Mouse (Mus musculus): Measurements from ENCODE around the gene Gsto1. TPM values are rescaled to one million over a fixed set of nuclear protein-coding genes. Genes with fewer than 3 reads are reported as not detected.

The Gsto1 gene
- 66.4 and 77.5 TPM in 2 replicates for polyA plus RNA-seq (2016; fragmentation: Nextera tagmentation; extraction: Ambion mirVana)

DNA sequence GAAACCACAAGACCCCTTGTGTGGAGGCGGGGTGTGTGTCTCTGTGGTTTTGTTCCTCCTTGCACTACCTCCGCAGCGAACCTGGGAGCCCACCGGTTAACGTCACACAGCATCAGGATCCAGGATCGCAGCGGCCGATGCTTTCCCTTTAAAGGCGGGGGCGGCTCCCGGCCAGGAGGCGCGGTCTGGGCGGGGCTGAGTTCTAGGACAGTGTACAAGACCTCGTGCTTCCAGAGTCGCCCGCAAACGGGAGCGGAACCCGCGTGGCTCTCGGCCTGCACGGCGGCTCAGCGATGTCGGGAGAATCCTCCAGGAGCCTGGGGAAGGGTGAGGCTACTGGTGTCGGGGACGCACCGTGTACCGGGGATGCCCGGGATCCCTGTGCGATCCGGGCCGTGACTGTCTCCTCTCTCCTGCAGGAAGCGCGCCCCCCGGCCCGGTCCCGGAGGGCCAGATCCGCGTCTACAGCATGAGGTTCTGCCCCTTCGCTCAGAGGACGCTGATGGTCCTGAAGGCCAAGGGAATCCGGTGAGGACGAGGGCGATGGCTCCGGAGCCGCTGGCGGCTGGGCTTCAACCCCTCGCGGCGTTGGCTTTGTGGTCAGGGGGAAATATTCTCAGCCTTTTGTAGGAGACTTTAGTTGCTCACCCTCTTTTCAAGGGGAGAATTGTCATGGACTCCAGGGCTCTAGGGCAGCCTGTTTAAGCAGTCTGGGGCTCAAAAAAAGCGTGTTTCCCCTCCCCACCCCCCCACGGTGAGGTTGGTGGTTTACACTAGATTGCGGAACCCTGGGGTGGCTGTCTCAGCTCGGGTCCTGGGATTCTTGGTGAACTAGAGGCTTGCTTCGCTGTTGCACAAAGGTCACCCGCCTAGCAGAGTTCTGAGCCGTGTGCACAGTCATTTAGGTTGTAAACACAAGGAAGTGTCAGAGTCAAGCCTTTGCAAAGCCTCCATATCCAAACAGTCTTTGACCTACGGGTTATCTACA lies at the start of gene Gsto1:
Gene Gsto1, plus strand, starts transcription at position 175 of the 988 bp plus-strand sequence.
- H3K4me3 ChIP-seq = peak within 1 kb of the TSS; percentile 69
- H3K4me1 ChIP-seq = peaks cover 11% of the 10 kb centered on the region
- H3K4me2 ChIP-seq (replicated peaks) = peak within 1 kb of the TSS; percentile 99
- H3K36me3 ChIP-seq = no peaks in the 10 kb centered on the region
- peak within 1 kb of the TSS; percentile 74 for H3K9ac ChIP-seq (replicated peaks)
- peak; percentile 96 for ATAC-seq (ENCODE audit: low FRiP score, low read depth)
- no peaks in the 10 kb centered on the region for H3K9me3 ChIP-seq
- no peak within 1 kb of the TSS for H3K27ac ChIP-seq (replicated peaks)
- peaks cover 16% of the 10 kb centered on the region for H3K27me3 ChIP-seq
- WGBS = under 1% methylated on average over 60 of the region's 60 CpGs

DNA sequence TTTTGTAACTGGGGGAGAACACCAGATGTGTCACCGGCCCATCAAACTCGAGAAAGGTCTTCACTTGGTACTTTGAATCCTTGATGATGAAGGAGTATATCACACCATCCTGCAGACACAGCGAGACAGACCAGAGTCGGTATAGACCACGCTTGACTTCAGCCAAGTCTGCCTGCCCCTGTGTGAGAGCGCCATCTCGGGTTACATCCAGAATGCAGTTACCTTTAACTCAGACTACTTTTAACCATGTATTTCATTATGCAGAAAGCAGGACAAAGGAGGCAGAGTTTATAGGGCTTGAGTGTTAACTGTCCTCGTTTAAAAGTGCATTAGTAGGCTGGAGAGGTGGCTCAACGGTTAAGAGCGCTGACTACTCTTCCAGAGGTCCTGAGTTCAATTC lies 42.7 kb upstream of the Gsto1 start:
- 82% methylated on average over 10 of the region's 10 CpGs for WGBS
- Histone ChIP-seq H3K4me2 (replicated peaks) (no peak overlapping the region), H3K4me3 (no peak overlapping the region), H3K36me3 (no peaks in the 10 kb centered on the region), H3K9ac (replicated peaks) (no peak overlapping the region), H3K4me1 (no peaks in the 10 kb centered on the region), H3K9me3 (no peaks in the 10 kb centered on the region), H3K27ac (replicated peaks) (no peak overlapping the region), H3K27me3 (no peaks in the 10 kb centered on the region)
- no peak for ATAC-seq (ENCODE audit: low FRiP score, low read depth)

GRCm38 (mm10) chr19:47814721-47815120 lies 40.0 kb upstream of the Gsto1 start:
- no peak overlapping the region for H3K9ac ChIP-seq (replicated peaks)
- no peaks in the 10 kb centered on the region for H3K4me1 ChIP-seq
- no peak for ATAC-seq (ENCODE audit: low FRiP score, low read depth)
- 90% methylated on average over 5 of the region's 5 CpGs for WGBS
- no peak overlapping the region for H3K27ac ChIP-seq (replicated peaks)
- H3K27me3 ChIP-seq = no peaks in the 10 kb centered on the region
- no peaks in the 10 kb centered on the region for H3K9me3 ChIP-seq
- H3K36me3 ChIP-seq = no peaks in the 10 kb centered on the region
- H3K4me2 ChIP-seq (replicated peaks) = no peak overlapping the region
- H3K4me3 ChIP-seq = no peak overlapping the region

- no peaks in the 10 kb centered on the region for H3K36me3 ChIP-seq
- no peak overlapping the region for H3K9ac ChIP-seq (replicated peaks)
- WGBS = 91% methylated on average over 9 of the region's 9 CpGs
- no peak overlapping the region for H3K27ac ChIP-seq (replicated peaks)
- H3K4me3 ChIP-seq = no peak overlapping the region
- no peak for ATAC-seq (ENCODE audit: low FRiP score, low read depth)
- H3K27me3 ChIP-seq = peaks cover 7% of the 10 kb centered on the region
- no peaks in the 10 kb centered on the region for H3K9me3 ChIP-seq
- H3K4me1 ChIP-seq = no peaks in the 10 kb centered on the region
- no peak overlapping the region for H3K4me2 ChIP-seq (replicated peaks)
Observed at GRCm38 (mm10) chr19:47817692-47818091, 37.1 kb upstream of the Gsto1 start.

DNA sequence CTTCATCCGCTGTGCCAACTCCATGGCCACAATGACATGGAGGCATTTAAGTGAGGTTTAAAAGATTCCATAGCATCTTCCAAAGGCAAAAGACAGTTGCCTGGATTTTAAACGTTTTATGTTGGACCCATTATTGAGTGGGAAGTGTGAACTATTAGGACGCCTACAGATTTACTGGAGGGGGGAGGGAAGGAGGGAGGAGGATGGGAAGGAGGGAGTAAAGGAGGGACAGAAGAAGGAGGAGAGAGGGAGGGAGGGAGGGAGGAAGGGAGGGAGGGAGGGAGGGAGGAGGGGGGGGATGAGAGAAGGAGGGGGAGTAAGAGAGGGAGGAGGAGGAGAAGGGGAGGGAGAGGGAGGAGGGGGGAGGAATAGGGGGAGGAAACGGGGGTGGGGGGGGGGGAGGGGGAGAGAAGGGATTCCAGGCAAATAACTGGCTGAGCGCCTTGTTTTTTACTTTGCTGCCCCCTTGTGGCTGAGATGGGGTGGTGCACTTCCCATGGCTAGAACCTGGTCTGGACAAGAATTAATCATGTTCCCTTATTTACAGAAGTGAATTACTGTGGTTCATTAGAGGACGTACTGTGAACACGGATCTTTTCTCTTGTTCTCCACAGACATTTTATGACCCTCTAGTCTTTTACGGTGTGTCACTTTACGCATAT lies 33.8 kb upstream of the Gsto1 start:
- no peak overlapping the region for H3K4me3 ChIP-seq
- 20% methylated on average over 8 of the region's 9 CpGs for WGBS
- no peak overlapping the region for H3K4me2 ChIP-seq (replicated peaks)
- H3K27me3 ChIP-seq = peaks cover 13% of the 10 kb centered on the region
- no peak for ATAC-seq (ENCODE audit: low FRiP score, low read depth)
- no peak overlapping the region; the same call in 1 of the 2 replicates for H3K9ac ChIP-seq (replicated peaks)
- no peaks in the 10 kb centered on the region for H3K4me1 ChIP-seq
- H3K9me3 ChIP-seq = no peaks in the 10 kb centered on the region
- no peaks in the 10 kb centered on the region for H3K36me3 ChIP-seq
- H3K27ac ChIP-seq (replicated peaks) = no peak overlapping the region

GRCm38 (mm10) chr19:47821494-47821872 lies 33.3 kb upstream of the Gsto1 start:
- no peak overlapping the region for H3K4me2 ChIP-seq (replicated peaks)
- H3K27me3 ChIP-seq = peaks cover 13% of the 10 kb centered on the region
- ATAC-seq (ENCODE audit: low FRiP score, low read depth) = no peak
- 57% methylated on average over 7 of the region's 7 CpGs for WGBS
- no peaks in the 10 kb centered on the region for H3K4me1 ChIP-seq
- H3K36me3 ChIP-seq = no peaks in the 10 kb centered on the region
- H3K27ac ChIP-seq (replicated peaks) = no peak overlapping the region
- no peaks in the 10 kb centered on the region for H3K9me3 ChIP-seq
- no peak overlapping the region for H3K4me3 ChIP-seq
- H3K9ac ChIP-seq (replicated peaks) = no peak overlapping the region

GRCm38 (mm10) chr19:47822143-47822796 lies 32.5 kb upstream of the Gsto1 start:
- ATAC-seq (ENCODE audit: low FRiP score, low read depth) = no peak
- Histone ChIP-seq H3K4me1 (no peaks in the 10 kb centered on the region), H3K9ac (replicated peaks) (no peak overlapping the region), H3K27me3 (peaks cover 13% of the 10 kb centered on the region), H3K4me3 (no peak overlapping the region), H3K9me3 (no peaks in the 10 kb centered on the region), H3K36me3 (no peaks in the 10 kb centered on the region), H3K4me2 (replicated peaks) (no peak overlapping the region; the same call in 1 of the 2 replicates), H3K27ac (replicated peaks) (no peak overlapping the region)
- 19% methylated on average over 8 of the region's 8 CpGs for WGBS

DNA sequence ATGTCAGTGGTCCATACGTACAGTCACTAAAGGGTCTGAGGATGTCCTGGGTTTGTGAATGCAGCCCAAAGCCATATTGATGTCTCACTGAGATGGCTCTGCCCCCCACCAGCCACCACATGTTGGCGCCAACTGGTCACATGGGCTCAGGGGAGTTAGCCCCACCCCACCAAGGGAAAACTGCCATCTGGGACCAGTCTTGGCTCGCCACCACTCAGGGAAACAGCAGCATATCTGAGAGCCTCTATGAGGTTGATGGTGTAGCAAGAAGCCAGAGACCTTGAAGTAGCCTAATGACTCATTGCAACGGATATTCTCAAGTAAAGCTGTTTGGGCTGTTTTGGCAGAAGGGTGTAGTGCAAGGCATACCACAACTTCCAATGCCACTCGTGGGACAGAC lies 30.7 kb upstream of the Gsto1 start:
- 80% methylated on average over 5 of the region's 5 CpGs for WGBS
- no peaks in the 10 kb centered on the region for H3K9me3 ChIP-seq
- H3K4me1 ChIP-seq = no peaks in the 10 kb centered on the region
- no peak overlapping the region for H3K4me2 ChIP-seq (replicated peaks)
- H3K9ac ChIP-seq (replicated peaks) = no peak overlapping the region
- H3K27ac ChIP-seq (replicated peaks) = no peak overlapping the region
- ATAC-seq (ENCODE audit: low FRiP score, low read depth) = no peak
- H3K27me3 ChIP-seq = peaks cover 13% of the 10 kb centered on the region
- H3K36me3 ChIP-seq = no peaks in the 10 kb centered on the region
- H3K4me3 ChIP-seq = no peak overlapping the region

GRCm38 (mm10) chr19:47829913-47830450 lies 24.8 kb upstream of the Gsto1 start:
- WGBS = 85% methylated on average over 14 of the region's 14 CpGs
- no peak overlapping the region for H3K27ac ChIP-seq (replicated peaks)

GRCm38 (mm10) chr19:47831111-47831510 lies 23.7 kb upstream of the Gsto1 start:
- WGBS = 97% methylated on average over 8 of the region's 8 CpGs
- H3K4me2 ChIP-seq (replicated peaks) = no peak overlapping the region
- no peaks in the 10 kb centered on the region for H3K36me3 ChIP-seq
- H3K9me3 ChIP-seq = no peaks in the 10 kb centered on the region
- H3K27ac ChIP-seq (replicated peaks) = no peak overlapping the region
- H3K9ac ChIP-seq (replicated peaks) = no peak overlapping the region
- ATAC-seq (ENCODE audit: low FRiP score, low read depth) = no peak
- no peaks in the 10 kb centered on the region; the same call in 1 of the 2 replicates for H3K27me3 ChIP-seq
- H3K4me1 ChIP-seq = no peaks in the 10 kb centered on the region
- H3K4me3 ChIP-seq = no peak overlapping the region

More at GRCm38 (mm10) chr19:47829913-47830450, 24.8 kb upstream of the Gsto1 start:
- no peaks in the 10 kb centered on the region for H3K27me3 ChIP-seq
- no peaks in the 10 kb centered on the region for H3K9me3 ChIP-seq
- no peaks in the 10 kb centered on the region for H3K36me3 ChIP-seq
- H3K4me1 ChIP-seq = no peaks in the 10 kb centered on the region
- ATAC-seq (ENCODE audit: low FRiP score, low read depth) = no peak
- no peak overlapping the region for H3K9ac ChIP-seq (replicated peaks)
- H3K4me3 ChIP-seq = no peak overlapping the region
- H3K4me2 ChIP-seq (replicated peaks) = no peak overlapping the region

DNA sequence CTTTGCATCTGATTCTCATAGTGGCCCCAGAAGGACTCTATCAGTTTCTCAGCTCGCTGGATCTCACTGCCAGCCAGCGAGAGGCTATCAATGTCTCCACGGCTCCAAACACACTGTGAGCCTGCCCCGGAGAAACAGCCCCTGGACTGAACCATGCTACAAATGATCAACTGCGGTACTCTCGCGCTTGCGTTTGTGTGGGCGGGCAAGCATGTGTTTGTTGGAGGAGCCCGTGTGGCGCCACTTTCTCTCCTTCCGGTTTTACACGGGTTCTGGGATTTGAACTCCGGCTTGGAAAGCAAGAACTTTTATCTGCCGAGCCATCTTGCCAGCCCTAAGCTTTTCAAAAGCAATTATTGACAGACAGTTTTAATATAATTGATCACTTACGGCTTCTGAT lies 22.5 kb upstream of the Gsto1 start:
- Histone ChIP-seq H3K27ac (replicated peaks) (no peak overlapping the region), H3K36me3 (no peaks in the 10 kb centered on the region), H3K27me3 (peaks cover 10% of the 10 kb centered on the region), H3K9ac (replicated peaks) (no peak overlapping the region), H3K9me3 (no peaks in the 10 kb centered on the region), H3K4me2 (replicated peaks) (no peak overlapping the region), H3K4me1 (peaks cover 5% of the 10 kb centered on the region), H3K4me3 (no peak overlapping the region)
- 87% methylated on average over 16 of the region's 16 CpGs for WGBS
- no peak for ATAC-seq (ENCODE audit: low FRiP score, low read depth)

Measured in midbrain, embryonic 12.5 days (tissue).